Mouse (Mus musculus) layer of hippocampus, adult 8-10 months (tissue): ENCODE data around the gene Cdh12. TPM values are rescaled to one million over a fixed set of nuclear protein-coding genes. Genes with fewer than 3 reads are reported as not detected.
"Not testable (repeated sequence)": the region's sequence is repeated elsewhere in the genome, so short reads cannot be mapped to it uniquely, and the experiment has no call there.

Experiments used
- DNase-seq, 2 experiments: peaks; one replicate each; pipeline ENCODE4 v3.0.0; 2022; ENCODE audit warnings: low spot score in 2 of 2
- total RNA-seq, 4 experiments: library from RNA; stranded (reverse); gene quantifications; 2 replicates each; pipeline ENCODE4 v1.2.4; 2022

The Cdh12 gene
- total RNA-seq, 4 experiments from 2014 or later = 23.1 to 39.2 (median 26.0) TPM

- no peak for DNase-seq
Observed at GRCm38 (mm10) chr15:21092824-21093223, 643.8 kb downstream of the Cdh12 start.

DNA sequence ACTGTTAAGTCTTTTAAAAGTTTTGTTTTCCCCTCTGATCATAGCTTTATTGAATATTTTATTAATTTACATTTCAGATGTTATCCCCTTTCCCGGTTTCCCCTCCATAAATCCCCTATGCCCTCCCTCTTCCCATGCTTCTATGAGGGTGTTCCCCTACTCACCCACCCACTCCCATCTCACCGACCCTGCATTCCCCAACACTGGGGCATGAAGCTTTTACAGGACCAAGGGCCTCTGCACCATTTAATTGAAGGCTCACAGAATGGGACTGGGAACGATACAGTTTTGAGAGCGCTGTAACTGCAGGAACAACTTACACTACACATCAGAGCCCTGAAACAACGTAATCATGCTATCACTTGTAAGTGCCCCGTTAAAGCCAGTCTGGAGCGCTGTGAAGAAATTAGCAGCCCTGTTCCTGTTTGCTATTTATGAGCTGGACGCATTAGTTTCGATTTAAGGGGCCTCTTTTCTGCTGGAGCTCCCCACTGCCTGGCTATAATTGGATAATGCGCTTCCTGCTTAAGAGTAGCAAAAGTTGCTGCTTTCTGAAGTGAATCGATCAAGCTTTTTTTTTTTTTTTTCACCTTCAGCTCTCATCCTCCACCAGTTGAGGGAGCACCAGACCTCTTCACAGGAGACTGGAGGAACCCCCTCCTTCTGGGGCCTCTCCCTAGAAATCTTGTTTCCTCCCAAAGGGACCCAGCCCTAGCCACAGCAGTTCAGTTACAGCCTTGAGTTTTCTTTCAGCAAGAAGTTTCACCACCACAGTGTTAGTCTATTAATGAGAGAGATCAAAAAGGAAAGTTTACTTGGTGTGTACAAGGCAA lies 660.2 kb downstream of the Cdh12 start:
- DNase-seq = peak; percentile 11 to 15

GRCm38 (mm10) chr15:21109889-21110500 lies 660.9 kb downstream of the Cdh12 start:
- DNase-seq = no peak

DNA sequence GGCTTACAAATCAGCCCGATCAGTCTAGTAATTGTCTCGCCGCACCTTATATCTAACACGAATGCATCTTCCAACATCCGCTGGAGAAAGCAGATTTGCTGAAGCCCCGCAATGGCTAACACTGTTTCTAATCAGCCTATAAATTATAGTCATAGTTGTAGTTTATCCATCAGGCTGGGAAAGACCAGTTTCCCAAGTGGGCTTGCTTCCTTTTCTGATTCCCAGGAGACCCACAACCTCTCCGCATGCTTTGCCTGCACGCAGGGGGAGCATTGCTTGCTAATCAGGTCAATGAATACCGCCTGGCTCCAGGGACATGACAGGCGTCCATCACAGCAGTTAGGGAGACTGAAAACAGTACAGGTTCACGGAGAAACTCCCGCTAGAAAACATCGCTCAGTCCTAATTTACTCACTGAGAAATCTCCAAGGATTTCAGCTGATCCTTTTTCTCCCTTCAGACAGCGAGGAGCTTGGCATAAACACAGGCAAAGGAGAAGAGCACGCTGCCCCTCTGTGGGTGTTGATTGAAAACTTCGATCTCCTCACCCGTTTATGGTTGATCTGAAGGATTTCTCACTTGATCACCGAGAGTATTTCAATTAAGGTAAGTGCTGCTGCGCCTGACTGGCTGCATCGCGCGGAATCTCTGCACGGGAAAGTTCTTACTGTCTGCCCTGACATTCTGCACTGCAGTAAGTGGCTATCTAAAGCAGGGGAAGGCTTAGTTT lies 662.0 kb downstream of the Cdh12 start:
- peak; percentile 15 to 37 for DNase-seq

GRCm38 (mm10) chr15:21114775-21115174 lies 665.7 kb downstream of the Cdh12 start:
- not testable (repeated sequence) for DNase-seq

DNA sequence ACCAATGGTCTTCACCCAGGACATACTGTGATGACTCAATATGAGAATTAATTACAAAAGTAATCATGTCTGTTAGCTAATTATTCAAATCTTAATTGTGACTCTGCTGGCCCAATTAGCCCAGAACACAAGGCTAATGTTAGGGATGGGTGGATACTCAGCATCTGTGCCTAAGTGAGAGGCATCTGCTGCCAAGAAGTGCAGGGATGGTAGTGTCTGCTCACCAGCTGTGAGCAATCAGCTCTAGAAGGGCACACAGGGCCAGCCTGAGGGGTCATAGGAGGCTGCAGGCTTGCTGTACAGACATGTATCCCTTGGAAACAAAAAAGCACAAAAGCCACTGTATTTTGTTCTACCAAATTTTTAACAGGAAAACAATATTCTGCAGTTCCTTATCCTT lies 681.6 kb downstream of the Cdh12 start:
- no peak for DNase-seq

- DNase-seq = no peak
Observed at GRCm38 (mm10) chr15:21132999-21133398, 683.9 kb downstream of the Cdh12 start.

GRCm38 (mm10) chr15:21146896-21147295 lies 697.8 kb downstream of the Cdh12 start:
- no peak for DNase-seq

DNA sequence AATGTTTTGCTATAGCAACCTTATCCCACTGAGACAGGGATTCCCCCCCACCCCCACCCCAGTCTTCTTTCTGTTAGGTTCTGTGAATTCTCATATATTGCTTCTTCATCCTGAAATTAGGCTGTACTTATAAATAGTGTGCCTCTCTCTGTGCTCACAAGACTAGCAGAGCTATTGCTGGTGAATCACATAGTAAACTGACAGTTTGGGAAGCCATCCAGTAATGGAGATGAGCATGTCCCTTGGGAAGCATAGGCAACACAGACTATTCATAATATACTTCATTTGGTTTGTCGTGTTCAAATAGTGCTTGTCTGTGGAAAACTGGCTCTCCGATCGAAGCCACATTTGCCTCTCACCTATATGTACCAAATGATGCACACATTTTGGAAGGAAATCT lies 704.5 kb downstream of the Cdh12 start:
- no peak for DNase-seq

GRCm38 (mm10) chr15:21179727-21180126 lies 730.7 kb downstream of the Cdh12 start:
- peak; percentile 26 to 31 for DNase-seq

DNA sequence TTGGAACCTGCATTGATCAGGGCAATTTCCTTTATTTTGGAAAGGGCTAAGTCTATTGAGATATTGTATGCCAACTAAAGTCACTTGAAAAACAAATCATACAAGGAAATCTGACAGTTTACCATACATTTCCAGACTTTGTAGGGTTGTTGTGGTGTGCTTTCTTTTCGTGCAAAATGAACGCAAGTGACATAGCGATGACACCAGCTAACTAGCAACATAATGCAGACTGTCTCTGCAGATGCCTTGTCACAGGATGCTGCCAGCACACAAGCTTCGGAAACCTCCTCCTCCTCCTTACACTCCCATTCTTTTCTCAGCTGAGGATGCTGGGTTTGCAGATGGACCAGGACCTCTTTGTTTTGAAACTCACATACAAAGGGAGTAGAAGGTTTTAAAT lies 731.1 kb downstream of the Cdh12 start:
- peak; percentile 12 to 33 for DNase-seq

GRCm38 (mm10) chr15:21185799-21186198 lies 736.7 kb downstream of the Cdh12 start:
- DNase-seq = no peak

DNA sequence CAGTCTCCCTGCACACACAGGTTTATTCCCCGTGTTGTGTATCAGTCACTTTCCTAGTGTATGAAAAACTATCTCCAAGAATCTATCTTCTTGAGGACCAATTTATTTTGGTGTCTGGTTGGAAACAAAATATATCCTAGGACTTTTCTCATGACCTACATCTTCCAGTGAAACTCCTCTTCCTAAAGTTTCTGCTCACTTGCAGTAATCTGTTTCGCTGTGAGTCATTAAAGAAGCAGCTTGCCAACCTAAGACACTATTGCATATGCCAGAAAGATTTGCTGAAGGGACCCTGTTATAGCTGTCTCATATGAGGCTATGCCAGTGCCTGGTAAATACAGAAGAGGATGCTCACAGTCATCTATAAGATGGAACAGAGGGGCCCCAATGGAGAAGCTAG lies 761.0 kb downstream of the Cdh12 start:
- not testable (repeated sequence) for DNase-seq

- no peak for DNase-seq
Observed at GRCm38 (mm10) chr15:21223006-21223405, 773.9 kb downstream of the Cdh12 start.

DNA sequence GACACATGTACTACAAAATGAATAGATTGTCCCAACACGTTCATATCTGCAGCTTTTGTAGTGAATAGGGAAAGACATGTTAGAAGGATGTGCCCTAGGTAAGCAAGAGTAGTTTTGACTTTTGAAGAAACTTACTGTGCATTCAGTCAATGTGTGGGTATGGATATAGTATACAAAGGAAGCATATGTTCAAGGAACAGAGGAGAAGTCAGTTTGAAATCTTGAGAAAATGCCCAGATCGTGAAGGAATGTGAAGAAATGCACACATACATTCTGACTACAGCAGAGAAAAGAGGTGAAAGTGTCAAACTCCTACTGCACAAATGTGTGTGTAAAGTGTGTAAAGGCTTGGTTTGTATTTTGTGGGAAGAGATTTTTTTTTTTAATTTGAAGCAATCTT lies 812.3 kb downstream of the Cdh12 start:
- DNase-seq = no peak

DNA sequence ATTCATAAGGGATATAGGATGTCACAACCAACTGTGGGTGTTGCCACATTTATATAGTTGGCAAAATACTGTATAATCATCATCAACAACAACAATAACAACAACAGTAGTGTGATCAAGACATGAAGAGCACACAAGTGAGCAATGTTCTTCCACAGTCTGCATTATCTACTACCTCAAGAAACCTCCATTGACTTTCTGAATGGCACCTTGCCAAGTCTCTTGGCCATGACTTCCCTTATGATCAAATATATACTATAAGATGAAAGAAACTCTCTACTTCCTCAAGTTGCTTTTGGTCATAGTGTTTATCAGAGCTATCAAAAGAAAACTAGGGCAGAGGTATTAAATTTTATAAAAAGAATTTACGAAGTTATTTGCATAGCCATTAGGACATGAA lies 820.8 kb downstream of the Cdh12 start:
- DNase-seq = no peak

DNA sequence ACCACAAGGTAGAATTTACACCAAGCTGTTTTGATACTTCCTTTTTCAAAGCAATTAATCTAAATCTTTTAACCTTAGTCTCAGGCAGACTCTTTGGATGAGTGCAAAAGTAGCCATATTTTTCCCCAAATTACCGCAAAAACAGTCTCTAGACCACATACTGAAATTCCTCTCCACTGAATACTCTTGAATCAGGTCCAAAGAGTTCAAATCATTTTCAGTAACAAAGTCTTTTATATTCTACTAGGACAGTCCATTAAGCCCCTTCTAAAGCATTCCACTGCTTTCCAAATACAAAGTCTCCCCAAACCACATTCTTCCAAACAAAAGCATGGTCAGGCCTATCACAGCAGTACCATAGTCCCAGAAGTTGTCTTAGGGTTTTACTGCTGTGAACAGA lies 848.0 kb downstream of the Cdh12 start:
- DNase-seq = no peak

DNA sequence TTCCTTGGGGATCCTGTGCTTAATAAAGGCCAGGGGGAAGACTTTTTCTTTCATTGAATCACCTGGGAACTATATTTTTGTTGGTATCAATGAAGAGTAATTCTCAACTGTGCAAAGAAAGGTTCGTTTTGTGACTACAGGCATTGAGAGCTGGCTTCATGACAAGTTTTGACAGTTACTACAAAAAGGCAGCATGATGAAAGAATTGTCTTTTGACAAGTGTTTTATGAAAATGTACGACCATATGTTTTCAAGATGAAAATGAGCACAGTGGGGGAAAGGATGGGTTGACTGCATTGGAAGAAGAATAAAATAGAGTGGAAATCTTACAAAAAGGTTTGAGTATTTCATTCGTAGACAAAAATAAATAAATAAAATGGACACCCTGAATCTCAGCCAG lies 866.4 kb downstream of the Cdh12 start:
- no peak for DNase-seq

DNA sequence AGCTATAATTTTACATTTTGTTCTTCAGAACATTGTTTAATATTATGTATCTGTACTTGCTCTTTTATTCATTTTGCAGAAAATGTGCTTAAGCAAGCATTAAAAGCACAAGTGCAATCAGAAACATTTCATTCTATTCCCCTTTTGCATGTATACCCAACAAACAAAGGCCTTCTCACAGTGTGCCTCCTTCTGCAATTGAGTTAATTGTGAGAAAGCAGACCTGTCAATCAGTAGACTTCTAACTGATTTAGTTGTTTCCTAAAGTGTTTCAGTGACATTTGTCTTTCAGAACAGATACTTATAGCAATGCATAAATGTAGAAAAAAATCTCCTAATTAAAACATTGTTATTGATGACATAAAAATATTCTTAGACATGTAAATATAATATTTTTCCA lies 894.8 kb downstream of the Cdh12 start:
- no peak for DNase-seq

- no peak for DNase-seq
Observed at GRCm38 (mm10) chr15:21344323-21344722, 895.3 kb downstream of the Cdh12 start.

- no peak for DNase-seq
Observed at GRCm38 (mm10) chr15:21344749-21345148, 895.7 kb downstream of the Cdh12 start.

DNA sequence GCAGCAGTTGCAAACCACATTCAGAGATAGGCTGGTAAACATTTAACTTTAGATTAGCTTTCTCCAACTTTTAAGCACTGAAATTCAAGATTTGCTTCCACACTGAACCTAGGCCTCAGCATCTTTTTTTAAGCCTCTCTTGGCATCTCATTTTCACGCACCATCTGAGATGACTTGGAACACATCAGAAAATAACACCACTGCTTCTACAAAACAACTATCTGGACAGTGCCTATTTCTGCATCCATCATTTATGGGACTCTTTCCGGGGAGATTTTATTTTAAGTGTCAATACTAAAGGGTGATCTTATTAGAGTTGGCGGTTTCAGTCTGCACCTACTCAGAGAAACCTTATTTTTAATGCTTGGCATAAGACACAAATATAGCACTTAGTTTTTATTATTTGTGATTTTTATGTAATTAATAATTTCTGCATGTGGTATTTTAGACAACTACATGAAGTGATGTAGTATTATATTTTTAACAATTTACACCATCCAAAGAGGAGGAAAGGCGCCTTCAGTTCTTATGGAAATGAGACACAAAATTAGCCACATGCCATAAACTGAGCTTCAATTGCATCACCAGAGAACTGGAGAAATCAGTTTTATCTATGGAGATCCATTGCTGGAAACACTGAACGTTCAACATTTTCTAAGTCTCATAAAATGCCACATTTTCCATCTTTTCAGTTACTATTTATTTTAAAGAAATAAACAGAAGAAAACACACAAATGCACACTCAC lies 906.5 kb downstream of the Cdh12 start:
- DNase-seq = no peak
